Mouse (Mus musculus) kidney, postnatal 0 days (tissue): ENCODE measurements around the gene Dyrk3. TPM values are rescaled to one million over a fixed set of nuclear protein-coding genes. Genes with fewer than 3 reads are reported as not detected.

Experiments
- ATAC-seq: fragments of 200-750 bp; cut with Nextera tagmentation; replicated peaks from 2 replicates; pipeline ENCODE4 v1.8.0; 2017; ENCODE audit warnings: low read depth, moderate number of reproducible peaks, moderate TSS enrichment, moderate library complexity; ENCODE audit not compliant: low FRiP score
- DNase-seq: peaks from one replicate; pipeline ENCODE4 v3.0.0-alpha.2; 2016; ENCODE audit warnings: low spot score
- H3K27ac ChIP-seq: fragments of 300-500 bp; sonication (generic); 2 replicates; pipeline ENCODE4 v1.5.1; 2014; ENCODE audit warnings: mild to moderate bottlenecking
- H3K27me3 ChIP-seq: fragments of 300-500 bp; sonication (generic); 2 replicates; pipeline ENCODE4 v1.6.1; 2014; ENCODE audit warnings: low read length, mixed read lengths; ENCODE audit not compliant: insufficient read depth
- H3K36me3 ChIP-seq: fragments of 300-500 bp; sonication (generic); 2 replicates; pipeline ENCODE4 v1.6.1; 2014; ENCODE audit warnings: low read length, mixed read lengths; ENCODE audit not compliant: insufficient read depth
- H3K4me1 ChIP-seq: fragments of 300-500 bp; sonication (generic); replicated peaks from 2 replicates; pipeline ENCODE4 v1.6.1; 2014; ENCODE audit warnings: antibody characterized with exemption, low read length, mixed read lengths; ENCODE audit not compliant: insufficient read depth
- H3K4me2 ChIP-seq: fragments of 300-500 bp; sonication (generic); 2 replicates; pipeline ENCODE4 v1.6.1; 2014; ENCODE audit warnings: mild to moderate bottlenecking, low read length, moderate library complexity, mixed read lengths
- H3K4me3 ChIP-seq: fragments of 300-500 bp; sonication (generic); replicated peaks from 2 replicates; pipeline ENCODE4 v1.5.1; 2014; ENCODE audit warnings: low read depth, low read length
- H3K9ac ChIP-seq: fragments of 300-500 bp; sonication (generic); 2 replicates; pipeline ENCODE4 v1.6.1; 2014; ENCODE audit warnings: low read depth, low read length
- H3K9me3 ChIP-seq: fragments of 300-500 bp; sonication (generic); replicated peaks from 2 replicates; pipeline ENCODE4 v1.6.1; 2016; ENCODE audit warnings: low read length, inconsistent platforms, mixed read lengths
- CTCF ChIP-seq: IDR thresholded peaks from 2 replicates; pipeline ENCODE4 v1.5.1; 2016; ENCODE audit warnings: antibody characterized with exemption, low read depth, mild to moderate bottlenecking, moderate library complexity
- WGBS: fragments of 180-500 bp; shearing (Covaris S2); extraction: QIAGEN DNeasy Blood & Tissue Kit; methylation state at CpG from one replicate; pipeline ENCODE4 v1.1.7; 2014; 5-methylcytosine and 5-hydroxymethylcytosine counted together
- polyA plus RNA-seq: library from polyadenylated mRNA; unstranded; fragments of >200 nt; fragmentation: Nextera tagmentation; extraction: Ambion mirVana; gene quantifications from 2 replicates; pipeline ENCODE4 v1.2.1, GENCODE M21; 2015

Gene Dyrk3
- polyA plus RNA-seq, 1 experiment from 2014 or later, result 5.2 TPM

GRCm38 (mm10) chr1:131118530-131118929 is 19.6 kb downstream of the Dyrk3 start:
- no peaks in the 10 kb centered on the region for H3K36me3 ChIP-seq
- H3K4me3 ChIP-seq, result no peak overlapping the region
- ATAC-seq, result no peak
- no peaks in the 10 kb centered on the region for H3K27me3 ChIP-seq
- no peak for DNase-seq
- H3K4me2 ChIP-seq, result no peak overlapping the region
- 36% methylated on average over 10 of the region's 10 CpGs for WGBS
- H3K9me3 ChIP-seq, result no peaks in the 10 kb centered on the region
- no peak overlapping the region for H3K27ac ChIP-seq
- no peaks in the 10 kb centered on the region for H3K4me1 ChIP-seq
- TF ChIP-seq CTCF, result no peak
- H3K9ac ChIP-seq, result 0 out of 2 replicates have a peak overlapping the region, but pooled peaks have one; percentile 18

- H3K27me3 ChIP-seq, result no peaks in the 10 kb centered on the region
- H3K9me3 ChIP-seq, result no peaks in the 10 kb centered on the region
- ATAC-seq, result no peak
- TF ChIP-seq CTCF, result no peak
- no peak overlapping the region for H3K4me3 ChIP-seq
- H3K9ac ChIP-seq, result no peak overlapping the region
- H3K4me1 ChIP-seq, result peaks cover 3% of the 10 kb centered on the region; the same call in 1 of the 2 replicates
- H3K4me2 ChIP-seq, result no peak overlapping the region
- WGBS, result 64% methylated on average over 13 of the region's 13 CpGs
- no peaks in the 10 kb centered on the region for H3K36me3 ChIP-seq
- H3K27ac ChIP-seq, result no peak overlapping the region
- no peak for DNase-seq
Measured at GRCm38 (mm10) chr1:131116430-131117011, 21.6 kb downstream of the Dyrk3 start.

- H3K27ac ChIP-seq, result no peak overlapping the region
- no peak overlapping the region for H3K9ac ChIP-seq
- peak; percentile 91 for DNase-seq
- no peaks in the 10 kb centered on the region for H3K36me3 ChIP-seq
- no peak overlapping the region for H3K4me2 ChIP-seq
- TF ChIP-seq CTCF, result peak; percentile 84
- no peak for ATAC-seq
- H3K27me3 ChIP-seq, result no peaks in the 10 kb centered on the region
- 11% methylated on average over 6 of the region's 6 CpGs for WGBS
- H3K9me3 ChIP-seq, result no peaks in the 10 kb centered on the region
- no peak overlapping the region for H3K4me3 ChIP-seq
- H3K4me1 ChIP-seq, result peaks cover 3% of the 10 kb centered on the region; the same call in 1 of the 2 replicates
Measured at GRCm38 (mm10) chr1:131115932-131116331, 22.2 kb downstream of the Dyrk3 start.

GRCm38 (mm10) chr1:131112576-131112975 is 25.6 kb downstream of the Dyrk3 start:
- ATAC-seq (0 out of 2 replicates have a peak, but pooled peaks have one; percentile 21), DNase-seq (peak; percentile 81)
- Histone ChIP-seq H3K4me2 (no peak overlapping the region), H3K9me3 (no peaks in the 10 kb centered on the region), H3K36me3 (no peaks in the 10 kb centered on the region), H3K4me3 (no peak overlapping the region), H3K4me1 (peaks cover 6% of the 10 kb centered on the region; the same call in 1 of the 2 replicates), H3K9ac (no peak overlapping the region), H3K27ac (peak overlapping the region; percentile 22; the same call in 1 of the 2 replicates), H3K27me3 (no peaks in the 10 kb centered on the region)
- 24% methylated on average over 6 of the region's 6 CpGs for WGBS
- TF ChIP-seq CTCF, result peak; percentile 61

GRCm38 (mm10) chr1:131110525-131111106 is 27.5 kb downstream of the Dyrk3 start:
- H3K27me3 ChIP-seq, result no peaks in the 10 kb centered on the region
- DNase-seq (peak; percentile 62), ATAC-seq (no peak)
- no peak overlapping the region for H3K27ac ChIP-seq
- H3K9ac ChIP-seq, result no peak overlapping the region
- no peak for TF ChIP-seq CTCF
- no peaks in the 10 kb centered on the region for H3K9me3 ChIP-seq
- H3K4me3 ChIP-seq, result no peak overlapping the region
- peaks cover 7% of the 10 kb centered on the region; the same call in 1 of the 2 replicates for H3K4me1 ChIP-seq
- WGBS, result 35% methylated on average over 12 of the region's 12 CpGs
- H3K36me3 ChIP-seq, result no peaks in the 10 kb centered on the region
- H3K4me2 ChIP-seq, result 0 out of 2 replicates have a peak overlapping the region, but pooled peaks have one; percentile 25

- no peak for TF ChIP-seq CTCF
- H3K9me3 ChIP-seq, result no peaks in the 10 kb centered on the region
- peaks cover 7% of the 10 kb centered on the region; the same call in 1 of the 2 replicates for H3K4me1 ChIP-seq
- H3K4me3 ChIP-seq, result no peak overlapping the region
- H3K4me2 ChIP-seq, result no peak overlapping the region
- ATAC-seq (peak; percentile 93), DNase-seq (peak; percentile 83)
- H3K36me3 ChIP-seq, result no peaks in the 10 kb centered on the region
- 25% methylated on average over 10 of the region's 10 CpGs for WGBS
- no peak overlapping the region for H3K9ac ChIP-seq
- no peaks in the 10 kb centered on the region for H3K27me3 ChIP-seq
- peak overlapping the region; percentile 66 for H3K27ac ChIP-seq
Measured at GRCm38 (mm10) chr1:131107575-131108308, 30.4 kb downstream of the Dyrk3 start.
